Mouse (Mus musculus): ENCODE data around the gene Ramp2.

The Ramp2 gene

DNA sequence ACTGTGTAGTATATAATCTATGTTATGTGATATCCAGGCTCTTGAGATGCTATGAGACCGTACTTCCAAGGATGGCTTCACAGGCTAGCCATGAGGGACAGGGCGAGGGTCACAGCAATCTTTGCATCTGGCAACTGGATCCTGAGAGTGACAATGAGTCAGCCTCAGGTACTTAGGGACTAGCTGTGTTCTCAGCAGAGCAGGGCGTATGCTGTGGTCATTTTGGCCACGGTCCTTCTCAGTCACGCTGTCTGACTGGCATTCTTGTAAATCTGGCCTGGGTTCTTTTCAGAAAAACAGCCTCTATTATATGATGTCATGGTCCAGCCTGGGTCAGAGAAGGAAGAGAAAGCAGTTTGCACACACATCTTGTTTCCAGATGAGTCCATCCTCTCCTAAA lies 9.0 kb upstream of the Ramp2 start:
- no peak for DNase-seq

DNA sequence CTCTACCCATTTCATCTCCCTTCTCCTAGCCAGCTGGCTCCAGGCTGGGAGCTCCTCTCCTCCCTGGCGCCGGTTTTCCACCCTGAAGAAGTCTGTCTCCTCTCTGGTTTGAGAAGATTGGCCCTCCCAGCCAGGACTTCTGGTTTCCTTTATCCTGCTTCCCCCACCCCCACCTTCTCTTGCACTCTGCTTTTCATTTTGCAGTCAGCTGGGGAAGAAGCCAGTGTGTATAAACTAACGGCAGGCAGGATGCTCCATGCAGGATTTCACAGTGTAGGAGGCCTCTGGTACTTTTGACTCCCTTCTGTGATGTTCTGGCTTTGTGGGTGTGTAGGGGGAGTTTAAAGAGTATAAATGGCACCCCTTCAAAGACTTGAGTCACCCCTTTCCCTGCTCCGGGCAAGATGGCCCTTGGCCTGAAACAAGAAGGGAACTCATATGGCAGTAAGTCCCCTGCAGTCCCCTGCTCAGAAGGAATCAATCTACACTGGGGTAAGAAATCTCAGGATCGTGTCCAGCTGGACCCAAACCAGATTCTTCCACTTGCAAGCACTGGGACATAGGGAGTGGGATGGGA lies 7.7 kb upstream of the Ramp2 start:
- DNase-seq, result no peak

DNA sequence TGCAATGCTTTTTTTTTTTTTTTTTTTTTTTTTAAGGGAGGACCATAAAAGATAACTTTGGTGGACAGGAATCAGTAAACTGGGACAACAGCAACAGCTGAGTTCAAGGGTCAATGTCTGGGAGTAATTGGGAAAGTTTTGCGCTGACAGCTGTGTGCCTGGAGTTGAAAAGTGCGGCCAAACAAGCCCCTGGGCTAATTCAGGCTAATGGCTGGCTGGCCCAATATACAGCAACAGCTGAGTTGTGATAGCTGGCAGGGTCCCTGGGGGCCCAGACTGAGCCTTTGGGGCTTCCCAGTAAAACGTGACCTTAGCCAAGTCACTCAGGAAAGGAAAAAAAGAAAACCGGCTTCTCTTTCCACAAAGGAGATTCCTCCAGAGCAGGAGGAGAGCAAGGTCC lies 757 bp upstream of the Ramp2 start:
- no peak for DNase-seq

DNA sequence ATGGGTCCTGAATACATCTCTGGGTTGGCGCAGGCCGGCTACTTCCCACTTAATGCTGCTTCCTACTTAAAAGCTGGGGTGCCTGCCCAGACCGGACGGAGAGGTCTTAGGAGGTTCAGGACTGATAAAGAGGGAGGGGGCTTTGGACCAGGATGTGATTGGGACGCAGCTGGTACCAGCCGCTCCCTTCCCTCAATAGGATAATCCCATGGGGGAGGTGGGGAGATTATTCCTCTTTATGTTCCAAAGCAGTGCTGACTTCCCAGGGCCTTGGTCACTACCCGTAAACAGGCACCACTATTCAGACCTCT lies 829 bp downstream of the Ramp2 start:
- no peak for DNase-seq

DNA sequence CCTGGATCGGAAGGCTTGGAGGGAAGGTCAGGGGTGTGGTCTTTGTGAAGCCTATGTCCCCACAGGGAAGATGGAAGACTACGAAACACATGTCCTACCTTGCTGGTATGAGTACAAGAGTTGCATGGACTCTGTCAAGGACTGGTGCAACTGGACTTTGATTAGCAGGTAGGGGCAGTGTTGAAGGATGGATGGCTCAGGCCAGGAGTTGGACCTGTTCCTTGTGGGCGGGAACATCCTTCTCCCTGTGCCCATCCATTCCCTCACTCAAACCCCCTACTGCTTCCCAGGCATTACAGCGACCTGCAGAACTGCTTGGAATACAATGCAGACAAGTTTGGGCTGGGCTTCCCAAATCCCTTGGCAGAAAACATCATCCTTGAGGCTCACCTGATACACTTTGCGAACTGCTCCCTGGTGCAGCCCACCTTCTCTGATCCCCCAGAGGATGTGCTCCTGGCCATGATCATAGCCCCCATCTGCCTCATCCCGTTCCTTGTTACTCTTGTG lies 1.7 kb downstream of the Ramp2 start:
- peak; percentile 70 for DNase-seq

DNA sequence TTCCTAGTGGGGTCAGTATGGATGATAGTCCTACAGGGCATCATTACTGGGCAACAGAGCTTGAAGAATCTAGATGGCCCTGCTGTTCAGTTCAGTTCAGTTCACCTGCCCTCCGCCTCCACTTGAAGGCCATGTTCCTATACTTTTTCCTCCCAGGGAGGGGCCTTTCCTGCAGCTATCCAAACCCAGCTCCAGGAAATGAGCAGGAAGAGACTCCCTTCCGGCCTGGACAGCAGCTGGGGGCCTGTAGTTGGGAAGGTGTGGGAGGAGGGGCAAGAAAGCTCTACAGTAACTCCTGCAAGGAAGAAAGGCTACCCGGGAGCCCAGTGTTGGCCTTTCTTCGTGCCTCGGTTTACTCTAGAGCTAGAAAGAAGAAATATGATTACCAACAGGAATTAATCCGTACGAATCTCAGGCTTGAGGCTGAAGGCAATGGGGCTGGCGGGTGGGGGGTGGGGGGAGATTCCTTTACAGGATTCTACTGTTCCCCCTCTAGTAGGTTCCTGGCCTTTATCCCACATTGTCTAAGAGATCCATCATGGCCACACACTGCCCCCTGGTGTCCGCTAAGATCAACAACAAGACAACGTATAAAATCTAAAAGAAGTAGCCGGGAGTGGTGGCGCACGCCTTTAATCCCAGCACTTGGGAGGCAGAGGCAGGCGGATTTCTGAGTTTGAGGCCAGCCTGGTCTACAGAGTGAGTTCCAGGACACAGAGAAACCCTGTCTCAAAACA lies 2.6 kb downstream of the Ramp2 start:
- DNase-seq, result peak; percentile 70

DNA sequence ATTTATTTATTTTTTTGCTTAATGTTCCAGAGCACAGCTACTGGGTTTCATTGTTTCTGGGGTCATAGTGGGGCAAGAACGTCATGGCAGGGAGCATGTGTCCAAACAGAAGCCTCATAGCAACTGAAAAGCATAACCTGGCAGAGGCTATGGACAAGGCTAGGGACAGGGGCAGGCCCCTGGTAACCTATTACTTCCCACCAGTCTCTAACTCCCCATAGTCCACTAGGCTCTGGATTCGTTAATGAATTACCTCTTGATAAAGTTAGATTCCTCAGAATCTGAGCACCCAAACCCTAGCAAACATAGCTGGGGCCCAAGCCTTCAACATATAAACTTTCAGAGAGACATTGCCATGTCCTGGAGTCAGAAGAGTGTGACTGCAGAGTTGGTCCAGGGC lies 5.2 kb downstream of the Ramp2 start:
- peak; percentile 65 for DNase-seq

DNA sequence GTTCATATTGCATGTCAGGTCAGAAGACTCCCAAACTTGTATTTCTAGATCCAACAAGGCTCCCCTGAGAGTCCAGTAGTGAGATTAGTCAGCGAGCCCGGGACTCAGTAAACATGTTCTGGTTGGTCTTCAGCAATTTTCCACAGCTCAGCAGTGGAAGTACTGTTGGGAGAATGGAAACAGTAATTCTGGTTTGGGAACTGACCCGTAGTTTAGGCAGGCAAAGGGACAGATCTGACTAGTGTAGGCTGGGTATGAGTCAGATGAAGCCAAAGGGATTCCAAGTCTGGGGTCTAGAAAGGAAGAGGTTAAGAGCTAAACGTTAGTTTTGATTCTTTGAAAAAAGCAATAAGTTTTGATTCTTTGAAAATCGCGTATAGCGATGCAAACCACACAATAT lies 7.1 kb downstream of the Ramp2 start:
- no peak for DNase-seq

DNA sequence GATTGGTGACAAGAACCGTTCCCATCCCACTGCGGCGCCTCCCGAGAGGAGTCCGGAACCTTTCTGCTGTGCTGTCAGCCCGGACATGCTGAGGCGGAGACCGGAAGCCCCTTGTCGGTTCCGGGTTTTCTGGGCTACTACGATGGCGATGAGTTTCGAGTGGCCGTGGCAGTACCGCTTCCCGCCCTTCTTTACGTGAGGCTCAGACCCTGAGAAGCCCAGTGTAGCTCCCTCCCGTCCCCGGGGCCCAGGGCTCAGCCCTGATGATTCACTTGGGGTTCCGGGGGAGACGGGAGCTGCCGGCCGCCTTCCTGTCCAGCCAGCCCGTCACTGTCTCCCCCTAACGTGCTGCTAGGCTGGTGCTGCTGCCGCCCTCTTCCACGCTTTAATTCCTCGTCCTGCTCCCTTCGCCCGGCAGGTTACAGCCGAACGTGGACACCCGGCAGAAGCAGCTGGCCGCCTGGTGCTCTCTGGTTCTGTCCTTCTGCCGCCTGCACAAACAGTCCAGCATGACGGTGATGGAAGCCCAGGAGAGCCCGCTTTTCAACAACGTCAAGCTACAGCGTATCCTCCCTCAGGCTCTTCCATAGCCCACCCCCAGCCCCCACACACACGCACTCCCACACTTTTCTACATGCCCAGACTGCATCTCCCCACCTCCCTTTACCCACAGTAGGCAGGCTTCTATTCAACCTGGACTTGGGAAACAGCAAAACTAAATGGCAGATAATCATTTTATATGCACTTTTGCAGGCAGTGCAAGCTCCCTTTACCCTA lies 8.0 kb downstream of the Ramp2 start, which contains the start of gene Vps25:
Vps25 (plus strand) TSS at position 95 of the 777 bp plus-strand sequence.
- peak; percentile 77 for DNase-seq

DNA sequence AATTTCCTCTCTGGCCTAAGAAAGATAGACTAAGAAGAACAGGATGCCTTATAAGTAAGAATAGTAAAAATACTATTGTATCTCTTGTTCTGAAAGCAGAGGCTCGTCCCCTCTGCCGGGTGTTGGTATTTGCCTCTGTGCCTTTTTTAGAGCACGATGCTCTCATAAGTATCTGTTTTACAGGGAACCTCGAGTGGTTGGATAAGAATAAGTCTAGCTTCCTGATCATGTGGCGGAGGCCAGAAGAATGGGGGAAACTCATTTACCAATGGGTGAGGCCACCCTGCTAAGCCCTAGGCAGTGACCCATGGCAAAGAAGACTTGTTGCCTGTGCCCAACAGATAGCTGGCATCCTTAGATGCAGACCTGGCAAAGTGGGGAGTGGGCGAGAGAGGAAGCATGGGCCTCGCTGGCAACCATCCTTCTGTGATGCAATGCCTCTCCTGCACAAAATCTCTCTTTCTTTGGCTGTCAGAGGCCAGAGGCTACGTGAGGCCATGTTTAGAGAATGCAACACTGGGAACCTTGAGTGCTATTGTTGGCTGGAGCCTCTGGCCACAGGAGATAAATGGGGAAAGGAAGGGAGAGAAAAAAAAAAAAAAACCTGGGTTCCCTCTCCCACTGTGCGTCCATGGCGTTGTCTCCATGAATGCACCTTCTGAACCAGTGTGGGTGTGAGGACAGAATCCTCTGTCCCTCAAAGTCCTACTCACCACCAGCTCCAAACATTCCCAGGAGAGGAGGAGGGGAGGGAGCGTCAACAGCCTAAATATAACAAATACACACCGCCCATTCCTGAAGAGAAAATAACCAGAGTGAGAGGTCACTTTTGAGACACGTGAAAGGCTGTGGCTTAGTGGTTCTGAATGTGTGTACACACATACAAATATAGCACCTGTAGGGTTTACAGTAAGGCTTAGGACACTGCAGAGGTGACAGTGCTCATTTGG lies 10.3 kb downstream of the Ramp2 start:
- no peak for DNase-seq

DNA sequence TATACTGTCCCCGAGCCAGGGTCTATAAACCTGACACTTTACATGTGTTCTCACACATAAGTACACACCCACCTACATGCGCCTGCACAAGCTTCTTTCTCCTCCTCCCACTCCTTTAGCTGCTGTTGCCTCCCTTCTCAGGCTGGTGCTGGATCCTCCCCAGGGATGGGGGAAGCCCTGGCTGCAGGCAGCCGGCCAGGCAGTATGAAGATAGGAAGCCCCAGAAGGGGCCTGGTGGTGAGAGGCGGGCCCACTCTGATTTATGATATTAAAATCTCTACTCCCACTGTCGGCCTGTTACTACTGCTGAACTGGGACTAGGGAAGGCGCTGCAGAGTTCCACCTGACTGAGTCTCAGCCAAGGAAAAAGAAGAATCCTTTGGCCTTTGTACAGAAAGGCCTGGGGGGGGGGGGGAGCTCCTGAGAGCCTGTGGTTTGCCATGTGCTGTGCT lies 13.5 kb downstream of the Ramp2 start:
- DNase-seq, result peak; percentile 73

DNA sequence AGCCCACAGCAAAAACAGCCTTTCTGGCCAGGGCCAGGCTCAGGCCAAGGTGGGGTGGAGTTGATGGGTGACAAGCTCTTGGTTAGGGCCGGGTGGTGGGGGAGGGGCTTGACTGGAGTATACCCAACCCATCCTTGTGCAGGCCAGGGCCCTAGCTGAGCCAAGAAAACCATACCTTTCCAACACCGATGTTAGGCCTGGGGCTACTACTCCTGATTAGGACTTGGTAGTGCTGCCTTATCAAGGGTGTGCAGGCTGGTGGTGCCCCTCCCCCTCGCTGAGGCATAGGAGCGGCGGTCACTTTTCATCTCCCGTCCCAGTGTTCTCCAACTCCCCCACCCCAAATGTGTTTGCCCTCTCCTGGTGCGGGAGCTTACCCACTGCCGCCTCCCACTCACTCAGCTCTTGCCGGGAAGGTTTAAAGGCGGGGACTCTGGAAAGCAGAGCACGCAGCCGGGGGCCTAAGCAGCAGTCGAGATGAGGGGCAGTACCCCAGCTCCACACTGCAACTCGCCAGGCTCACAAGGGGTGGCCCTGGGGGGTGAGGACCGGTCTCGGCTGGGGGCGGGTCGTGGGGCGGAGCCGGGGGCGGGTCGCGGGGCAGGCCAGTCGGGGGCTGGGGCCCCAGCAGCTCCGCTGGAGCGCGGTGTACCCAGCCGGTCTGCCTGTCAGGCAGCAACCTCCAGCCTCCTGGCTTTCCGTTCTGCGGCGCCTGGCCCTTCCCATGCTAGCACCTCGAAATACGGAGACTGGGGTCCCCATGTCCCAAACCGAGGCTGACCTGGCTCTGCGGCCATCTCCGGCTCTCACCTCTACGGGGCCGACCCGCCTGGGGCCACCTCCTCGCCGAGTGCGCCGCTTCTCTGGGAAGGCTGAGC lies 14.4 kb downstream of the Ramp2 start, which contains the start of gene Wnk4:
Wnk4 (plus strand) TSS at position 620 of the 878 bp plus-strand sequence.
- peak; percentile 90 for DNase-seq

DNA sequence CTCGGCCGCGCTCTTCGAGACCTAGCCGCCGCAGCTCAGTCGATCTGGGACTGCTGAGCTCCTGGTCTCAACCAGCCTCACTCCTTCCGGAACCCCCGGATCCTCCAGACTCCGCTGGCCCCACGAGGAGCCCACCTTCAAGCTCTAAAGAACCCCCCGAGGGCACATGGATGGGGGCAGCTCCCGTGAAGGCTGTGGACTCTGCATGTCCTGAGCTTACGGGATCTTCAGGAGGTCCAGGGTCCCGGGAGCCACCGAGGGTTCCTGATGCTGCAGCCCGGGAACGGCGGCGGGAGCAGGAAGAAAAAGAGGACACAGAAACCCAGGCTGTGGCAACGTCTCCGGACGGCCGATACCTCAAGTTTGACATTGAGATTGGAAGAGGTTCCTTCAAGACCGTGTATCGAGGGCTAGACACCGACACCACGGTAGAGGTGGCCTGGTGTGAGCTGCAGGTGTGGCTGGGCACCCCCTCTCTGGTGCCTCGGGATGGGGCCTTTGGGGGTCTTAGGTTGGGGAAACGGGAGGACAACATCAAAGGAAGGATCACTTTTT lies 15.1 kb downstream of the Ramp2 start:
- no peak for DNase-seq

DNA sequence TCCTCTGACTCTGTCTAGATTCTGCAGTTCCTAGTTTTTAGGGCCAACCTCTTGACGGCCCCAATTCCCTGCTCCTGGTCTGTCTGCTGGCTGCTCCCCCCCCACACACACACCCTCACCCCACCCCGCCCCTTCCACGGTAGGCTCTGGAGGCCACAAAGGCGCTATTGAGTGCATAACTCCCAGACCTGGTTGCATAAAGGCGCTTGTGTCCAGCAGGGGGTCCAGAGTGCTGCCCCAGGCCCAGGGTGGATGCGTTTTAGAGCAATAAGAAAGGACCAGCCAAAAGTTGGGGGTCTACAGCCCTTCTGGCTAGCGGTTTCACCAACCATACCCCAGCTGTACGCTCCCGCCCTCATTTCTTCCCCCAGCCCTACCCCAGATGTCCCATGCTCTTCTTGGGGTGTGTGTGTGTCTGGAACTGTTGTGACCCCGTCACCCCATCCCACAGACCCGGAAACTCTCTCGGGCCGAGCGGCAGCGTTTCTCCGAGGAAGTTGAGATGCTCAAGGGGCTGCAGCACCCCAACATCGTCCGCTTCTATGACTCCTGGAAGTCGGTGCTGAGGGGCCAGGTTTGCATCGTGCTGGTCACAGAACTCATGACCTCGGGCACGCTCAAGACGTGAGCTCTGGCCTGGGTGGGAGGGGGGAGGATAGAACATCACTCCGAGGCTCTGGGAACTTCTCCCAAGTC lies 16.6 kb downstream of the Ramp2 start:
- DNase-seq, result no peak

DNA sequence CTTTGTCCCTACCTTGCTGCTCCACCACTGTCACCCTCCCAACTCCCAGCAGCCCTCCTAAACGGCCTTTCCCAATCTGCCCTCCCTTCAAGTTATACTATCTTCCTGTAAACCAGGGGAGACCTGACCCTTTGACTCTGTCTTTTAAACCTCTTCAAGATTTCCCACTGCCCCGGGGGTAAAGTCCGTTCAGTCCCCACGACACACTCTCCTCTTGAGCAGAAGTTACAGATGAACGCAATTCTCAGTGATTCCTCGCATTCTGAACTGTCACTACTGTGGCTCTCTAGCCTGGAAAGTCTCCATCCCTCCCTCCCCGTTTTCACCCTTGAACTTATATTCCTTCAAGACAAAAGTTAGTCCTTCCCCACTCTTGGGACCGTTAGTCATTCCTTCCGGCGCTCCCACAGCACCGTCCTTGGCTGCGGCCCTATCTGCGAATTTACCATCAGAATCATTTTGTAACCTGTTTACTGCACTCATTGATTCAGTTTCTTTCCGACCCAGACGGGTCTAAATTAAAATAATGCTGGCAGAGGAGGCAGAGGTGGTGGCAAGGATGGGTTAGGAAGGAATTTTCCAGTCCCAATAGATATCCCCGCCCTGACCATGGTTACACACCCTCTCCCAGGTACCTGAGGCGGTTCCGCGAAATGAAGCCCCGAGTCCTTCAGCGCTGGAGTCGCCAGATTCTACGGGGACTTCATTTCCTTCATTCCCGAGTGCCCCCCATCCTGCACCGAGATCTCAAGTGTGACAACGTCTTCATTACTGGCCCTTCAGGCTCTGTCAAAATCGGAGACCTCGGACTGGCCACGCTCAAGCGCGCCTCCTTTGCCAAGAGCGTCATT lies 17.5 kb downstream of the Ramp2 start:
- DNase-seq, result no peak

DNA sequence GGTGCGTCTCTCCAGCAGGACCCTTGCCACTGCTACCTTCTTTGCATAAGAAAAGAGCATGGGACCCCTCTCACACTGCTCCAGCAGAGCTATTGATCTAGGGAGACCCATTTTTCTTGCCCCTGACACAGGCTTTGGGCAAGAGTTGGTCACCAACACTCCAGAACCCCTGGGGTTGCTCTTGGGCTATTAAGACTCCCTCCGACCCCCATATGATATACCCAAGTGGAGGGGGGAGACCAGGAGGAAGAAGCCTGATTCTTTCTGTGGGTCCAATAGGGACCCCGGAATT lies 18.1 kb downstream of the Ramp2 start:
- no peak for DNase-seq

DNA sequence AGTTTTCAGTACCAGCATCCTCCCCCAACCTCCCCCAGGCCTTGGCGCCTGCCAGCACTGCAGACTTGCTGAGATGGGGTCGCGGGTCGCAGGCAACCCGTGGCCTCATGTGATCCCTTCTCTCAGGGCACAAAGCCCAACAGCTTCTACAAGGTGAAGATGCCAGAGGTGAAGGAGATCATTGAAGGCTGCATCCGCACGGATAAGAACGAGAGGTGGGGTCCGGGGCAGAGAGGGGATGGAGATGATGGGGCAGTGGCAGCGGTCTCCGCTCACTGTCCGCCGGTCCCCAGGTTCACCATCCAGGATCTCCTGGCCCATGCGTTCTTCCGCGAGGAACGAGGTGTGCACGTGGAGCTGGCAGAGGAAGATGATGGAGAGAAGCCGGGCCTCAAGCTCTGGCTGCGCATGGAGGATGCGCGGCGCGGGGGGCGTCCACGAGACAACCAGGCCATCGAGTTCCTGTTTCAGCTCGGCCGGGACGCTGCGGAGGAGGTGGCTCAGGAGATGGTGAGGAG lies 19.2 kb downstream of the Ramp2 start:
- no peak for DNase-seq

DNA sequence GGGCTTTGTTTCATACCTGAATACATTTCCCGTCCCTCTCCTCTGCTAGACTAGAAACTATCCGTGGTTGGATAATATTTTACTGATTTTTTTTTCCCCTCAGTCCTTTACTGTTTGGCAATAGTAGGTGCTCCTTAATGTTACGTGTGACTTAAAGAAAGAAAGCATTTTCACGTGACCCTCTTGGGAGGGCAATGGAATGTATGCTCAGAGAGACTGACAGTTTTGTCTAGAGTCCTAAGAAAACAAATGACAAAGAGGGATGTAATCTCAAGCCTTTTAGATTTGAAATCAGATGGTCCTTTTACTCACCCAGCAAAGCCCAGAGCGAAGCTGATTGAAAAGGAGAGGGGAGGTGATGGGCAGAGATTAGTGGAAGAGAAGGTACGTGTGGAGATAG lies 20.1 kb downstream of the Ramp2 start:
- no peak for DNase-seq

DNA sequence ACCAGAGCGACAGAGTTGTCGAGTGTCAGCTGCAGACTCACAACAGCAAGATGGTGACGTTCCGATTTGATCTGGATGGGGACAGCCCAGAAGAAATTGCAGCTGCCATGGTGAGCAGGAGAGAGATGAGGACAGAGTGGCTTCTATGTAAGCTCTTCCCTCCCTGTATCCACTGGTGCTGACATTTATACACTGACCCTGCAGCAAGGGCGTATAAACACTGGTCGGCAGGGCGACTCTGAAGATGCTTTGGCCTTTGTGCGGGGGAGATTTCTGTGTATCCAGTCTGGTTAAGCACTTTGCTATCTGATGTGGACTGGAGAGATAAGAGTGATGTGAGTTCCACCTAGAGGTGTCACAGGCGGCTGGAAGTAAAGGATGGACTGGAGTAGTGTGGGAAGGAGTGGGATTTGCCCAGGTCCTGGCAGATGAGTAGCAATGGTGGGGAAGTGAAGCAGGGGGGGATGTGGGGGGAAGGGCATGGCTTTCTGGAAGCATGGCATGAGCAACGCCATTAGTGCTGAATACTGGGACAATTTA lies 23.8 kb downstream of the Ramp2 start:
- no peak for DNase-seq
